Mouse (Mus musculus) ES-E14 (cell line): ENCODE results near the gene Wdfy2.

Experiments
- HCFC1 ChIP-seq: IDR thresholded peaks from 2 replicates; pipeline ENCODE4 v1.6.1; 2012; ENCODE audit warnings: low read length, inconsistent platforms, borderline replicate concordance; ENCODE audit not compliant: insufficient read depth
- MAFK ChIP-seq: IDR thresholded peaks from 2 replicates; pipeline ENCODE4 v1.6.1; 2014; ENCODE audit warnings: mild to moderate bottlenecking, low read depth, low read length, inconsistent platforms; ENCODE audit not compliant: insufficient read depth
- ZC3H11A ChIP-seq: IDR thresholded peaks from 2 replicates; pipeline ENCODE4 v1.6.1; 2012; ENCODE audit warnings: low read depth, mild to moderate bottlenecking, inconsistent platforms, low read length, borderline replicate concordance
- ZNF384 ChIP-seq: IDR thresholded peaks from 2 replicates; pipeline ENCODE4 v1.6.1; 2012; ENCODE audit warnings: low read depth, low read length, inconsistent platforms

DNA sequence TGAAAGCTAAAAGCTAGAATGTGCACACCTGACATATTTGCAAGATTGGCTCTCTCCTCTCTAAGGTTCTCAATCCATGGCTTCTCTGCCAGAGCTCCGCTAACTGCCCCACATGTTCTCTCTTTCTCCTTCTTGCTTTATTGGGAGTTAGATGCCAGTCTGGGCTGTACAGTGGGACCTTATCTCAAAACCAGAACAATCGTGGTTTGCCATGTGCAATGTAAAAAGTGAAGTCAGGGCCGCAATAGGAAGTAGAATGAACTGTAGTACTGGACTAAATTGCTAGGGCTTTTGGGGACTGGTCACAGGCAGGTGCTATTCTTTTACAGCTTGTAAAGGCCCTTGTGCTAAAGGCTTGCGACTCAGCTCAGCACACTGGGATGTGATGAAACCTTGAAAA, 48.2 kb upstream of the Wdfy2 start:
- TF ChIP-seq ZNF384 (no peak), MAFK (no peak), HCFC1 (no peak), ZC3H11A (no peak)
